Mouse (Mus musculus) embryonic fibroblast, embryonic 13.5 days (primary cell): Measurements from ENCODE around the gene Tmem108. TPM values are rescaled to one million over a fixed set of nuclear protein-coding genes. Genes with fewer than 3 reads are reported as not detected.
A peak's percentile ranks its signal among the peaks of the same experiment; 100 is the strongest.

Experiments used
- H3K27ac ChIP-seq: 2 replicates; pipeline ENCODE4 v1.5.1; 2012; ENCODE audit warnings: low read length, control low read depth, inconsistent platforms; ENCODE audit not compliant: insufficient read depth
- H3K4me1 ChIP-seq: 2 replicates; pipeline ENCODE4 v1.6.1; 2011; ENCODE audit warnings: low read length; ENCODE audit not compliant: control insufficient read depth, insufficient read depth
- H3K4me3 ChIP-seq: 2 replicates; pipeline ENCODE4 v1.5.1; 2011; ENCODE audit warnings: mild to moderate bottlenecking, control low read depth, low read length; ENCODE audit not compliant: insufficient read depth
- CTCF ChIP-seq: IDR thresholded peaks from 2 replicates; pipeline ENCODE4 v1.5.1; 2011; ENCODE audit warnings: mild to moderate bottlenecking, control low read depth, low read length, moderate library complexity, borderline replicate concordance; ENCODE audit not compliant: insufficient read depth
- POLR2A ChIP-seq: IDR thresholded peaks from 2 replicates; pipeline ENCODE4 v1.6.1; 2011; ENCODE audit warnings: low read depth, mild to moderate bottlenecking, control low read depth, low read length, moderate library complexity
- polyA plus RNA-seq: library from polyadenylated mRNA; stranded (reverse); fragments of >200 nt; gene quantifications from 2 replicates; pipeline ENCODE4 v1.2.4, GENCODE M21; 2011; ENCODE audit warnings: low read depth; ENCODE audit not compliant: missing spikeins, insufficient read length

Tmem108 gene
- polyA plus RNA-seq, 1 experiment: 2.6 TPM

DNA sequence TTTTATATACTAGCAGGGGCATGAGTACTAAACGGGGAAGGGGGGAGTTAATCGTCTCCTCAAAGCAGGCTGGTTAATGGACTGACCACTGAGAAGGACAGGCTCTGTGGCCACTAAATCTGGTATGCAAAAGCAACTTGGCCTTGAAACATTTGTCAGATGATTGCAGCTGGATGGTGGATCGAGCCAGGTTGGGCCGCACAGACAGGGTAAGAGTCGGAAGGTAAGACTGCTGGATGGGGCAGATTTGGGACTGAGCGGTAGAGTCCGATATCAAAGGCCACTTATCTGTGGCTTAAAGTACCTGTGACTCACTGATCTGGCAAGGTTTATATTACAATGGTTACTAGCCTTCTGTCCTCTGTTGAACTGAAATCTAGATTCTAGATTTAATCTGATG is 115.9 kb downstream of the Tmem108 start:
- TF ChIP-seq POLR2A: no peak
- TF ChIP-seq CTCF: no peak
- no peak overlapping the region for H3K27ac ChIP-seq
- H3K4me3 ChIP-seq: no peak overlapping the region
- H3K4me1 ChIP-seq: no peaks in the 10 kb centered on the region; the same call in 1 of the 2 replicates

DNA sequence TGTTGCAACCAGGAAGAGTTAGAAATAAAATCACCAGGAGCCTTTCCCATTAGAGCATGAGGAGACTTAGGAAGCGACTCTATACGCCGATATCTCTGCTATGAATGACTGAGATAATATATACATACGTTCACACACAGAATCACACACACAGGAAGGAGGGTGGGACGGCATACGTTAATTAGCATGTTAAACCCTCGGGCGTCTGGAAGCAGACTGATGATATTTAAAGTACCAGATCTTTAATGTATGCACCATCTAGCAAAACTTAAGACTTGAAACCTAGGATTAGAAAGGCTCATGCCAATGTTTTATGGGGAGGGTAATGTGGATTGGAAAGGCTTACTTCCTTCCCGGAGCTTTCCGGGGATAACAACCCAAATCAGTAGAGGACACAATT is 119.3 kb downstream of the Tmem108 start:
- TF ChIP-seq POLR2A (no peak), CTCF (no peak)
- no peaks in the 10 kb centered on the region; the same call in 1 of the 2 replicates for H3K4me1 ChIP-seq
- H3K4me3 ChIP-seq: no peak overlapping the region
- no peak overlapping the region for H3K27ac ChIP-seq

DNA sequence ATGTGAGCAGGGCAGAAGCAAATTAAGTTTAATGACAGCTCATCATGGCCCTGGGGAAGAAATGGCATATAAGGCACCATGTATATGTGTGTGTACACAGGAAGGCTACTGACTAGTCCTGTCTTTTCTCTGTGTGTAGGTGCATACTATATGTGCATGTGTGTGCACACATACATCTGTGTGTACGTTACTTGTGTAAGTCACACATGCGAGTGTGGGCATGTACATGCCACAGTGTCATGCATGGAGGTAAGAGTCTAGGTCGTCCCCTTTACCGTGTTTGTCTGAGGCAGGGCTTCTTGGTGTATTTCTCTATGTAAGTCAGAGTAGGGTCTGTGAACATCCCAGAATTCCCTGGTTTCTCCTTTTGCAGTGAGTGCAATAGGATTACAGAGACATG is 120.3 kb downstream of the Tmem108 start:
- no peak overlapping the region for H3K27ac ChIP-seq
- H3K4me3 ChIP-seq: no peak overlapping the region
- no peaks in the 10 kb centered on the region; the same call in 1 of the 2 replicates for H3K4me1 ChIP-seq
- TF ChIP-seq CTCF (no peak), POLR2A (no peak)

DNA sequence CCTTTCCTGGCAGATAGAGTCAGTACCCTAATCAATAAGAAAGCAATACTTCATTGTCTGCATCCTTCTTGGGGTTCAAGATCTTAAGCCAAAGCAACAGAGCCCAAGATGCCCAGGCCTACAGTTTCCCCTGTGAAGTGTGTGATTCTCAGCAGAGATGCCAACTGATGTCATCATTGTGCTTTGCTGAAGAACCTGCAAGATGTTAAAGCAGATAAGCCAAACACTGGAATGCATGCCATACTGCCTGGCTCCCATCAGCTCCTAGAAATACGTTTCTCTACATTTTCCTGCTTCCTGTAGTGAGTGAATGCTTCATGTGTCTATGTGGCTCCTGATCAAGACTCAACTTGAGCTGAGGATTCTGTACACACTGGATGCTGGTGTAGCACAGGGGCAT is 122.2 kb downstream of the Tmem108 start:
- TF ChIP-seq CTCF: no peak
- no peak for TF ChIP-seq POLR2A
- H3K4me1 ChIP-seq: no peaks in the 10 kb centered on the region; the same call in 1 of the 2 replicates
- H3K4me3 ChIP-seq: no peak overlapping the region
- no peak overlapping the region for H3K27ac ChIP-seq

DNA sequence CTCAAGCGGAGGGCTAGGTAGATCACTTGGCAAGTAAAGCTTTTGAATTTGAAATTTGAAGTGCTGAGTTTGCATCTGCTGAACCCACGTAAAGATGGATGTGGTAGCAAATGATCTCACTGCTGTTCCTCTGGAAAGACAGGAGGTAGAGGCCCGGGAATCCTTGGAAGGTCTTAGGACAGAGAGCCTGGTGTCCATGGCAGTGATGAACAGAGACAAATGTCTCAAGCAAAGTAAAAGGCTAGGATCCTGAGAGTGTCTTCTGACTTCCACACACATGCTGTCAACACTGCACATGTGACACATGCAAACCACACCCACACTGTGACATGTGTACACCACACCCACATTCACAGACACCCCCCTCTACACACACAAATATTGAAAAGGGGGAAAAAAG is 124.2 kb downstream of the Tmem108 start:
- no peak for TF ChIP-seq CTCF
- TF ChIP-seq POLR2A: no peak
- Histone ChIP-seq H3K4me3 (no peak overlapping the region), H3K27ac (no peak overlapping the region), H3K4me1 (no peaks in the 10 kb centered on the region; the same call in 1 of the 2 replicates)

DNA sequence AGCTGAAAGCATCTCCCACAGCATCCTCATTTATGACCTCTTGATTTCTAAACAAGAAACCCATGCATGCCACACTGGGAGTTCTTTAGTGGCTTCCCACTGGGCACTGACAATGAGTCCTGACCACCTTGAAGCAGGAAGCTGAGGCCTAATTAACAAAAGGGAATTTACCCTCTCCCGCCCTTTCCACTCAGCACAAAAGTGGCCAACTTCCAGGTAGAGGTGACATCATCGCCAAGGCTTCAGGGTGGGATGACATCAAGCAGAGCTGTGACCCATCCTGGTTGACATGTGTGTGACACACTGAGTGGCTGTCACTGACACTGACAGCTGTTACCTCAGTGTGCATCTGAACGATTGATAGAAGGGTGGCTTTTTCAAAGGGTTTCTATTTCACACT is 124.8 kb downstream of the Tmem108 start:
- TF ChIP-seq CTCF (no peak), POLR2A (no peak)
- Histone ChIP-seq H3K4me3 (no peak overlapping the region), H3K27ac (no peak overlapping the region), H3K4me1 (no peaks in the 10 kb centered on the region; the same call in 1 of the 2 replicates)

DNA sequence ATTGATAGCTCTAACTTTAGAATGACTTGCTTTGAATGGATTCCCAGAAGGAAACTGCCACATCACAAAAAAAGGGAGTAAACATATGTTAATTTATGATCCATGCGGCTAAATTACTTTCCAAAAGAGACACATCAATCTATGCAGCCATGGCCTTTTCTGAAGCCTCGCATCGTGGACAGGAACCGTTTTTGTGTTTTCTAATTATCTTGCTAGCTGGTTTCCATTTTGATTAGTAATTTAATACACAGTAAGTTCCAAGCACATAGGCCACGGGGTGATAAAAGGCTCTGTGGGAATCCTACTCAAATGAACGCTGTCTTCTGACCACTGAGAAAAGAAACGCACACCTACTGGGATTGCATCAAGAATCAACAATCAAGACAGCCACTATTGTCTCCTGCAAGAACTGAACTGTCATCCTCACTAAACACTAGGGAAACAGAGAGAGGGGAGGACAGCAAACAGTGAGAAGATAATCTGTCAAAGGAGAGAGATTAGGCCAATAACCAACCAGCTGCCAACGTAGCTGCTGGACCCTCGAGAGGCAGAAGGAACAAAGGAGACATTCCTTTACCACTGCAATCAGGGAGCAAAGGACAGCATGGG is 132.7 kb downstream of the Tmem108 start:
- no peak for TF ChIP-seq POLR2A
- no peak for TF ChIP-seq CTCF
- no peaks in the 10 kb centered on the region for H3K4me1 ChIP-seq
- no peak overlapping the region for H3K4me3 ChIP-seq
- no peak overlapping the region for H3K27ac ChIP-seq

DNA sequence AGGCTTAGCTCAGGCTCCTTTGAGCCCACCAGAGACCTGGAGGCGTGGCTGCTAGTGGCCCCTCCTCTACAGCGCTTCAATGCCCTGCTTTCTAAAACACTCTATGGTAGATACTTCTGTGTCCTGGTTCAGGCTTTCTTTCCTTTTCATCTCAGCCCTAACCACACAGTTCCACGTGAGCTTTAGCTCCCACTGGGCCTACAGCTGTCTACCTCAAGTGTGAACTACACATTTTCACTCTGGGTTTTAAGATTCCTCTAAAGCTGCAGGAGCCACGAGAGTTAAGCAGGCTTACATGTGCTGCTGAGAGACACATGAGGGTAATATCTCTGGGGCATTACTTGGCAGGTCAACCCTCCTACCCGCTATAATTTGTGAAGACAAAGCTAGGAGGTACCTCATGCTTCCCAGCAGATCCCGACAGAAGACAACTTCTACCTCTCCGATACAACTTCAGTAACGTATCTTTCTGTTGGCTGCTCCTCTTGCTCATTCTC is 134.2 kb downstream of the Tmem108 start:
- H3K4me1 ChIP-seq: no peaks in the 10 kb centered on the region
- H3K4me3 ChIP-seq: no peak overlapping the region
- TF ChIP-seq CTCF: no peak
- TF ChIP-seq POLR2A: no peak
- no peak overlapping the region for H3K27ac ChIP-seq

DNA sequence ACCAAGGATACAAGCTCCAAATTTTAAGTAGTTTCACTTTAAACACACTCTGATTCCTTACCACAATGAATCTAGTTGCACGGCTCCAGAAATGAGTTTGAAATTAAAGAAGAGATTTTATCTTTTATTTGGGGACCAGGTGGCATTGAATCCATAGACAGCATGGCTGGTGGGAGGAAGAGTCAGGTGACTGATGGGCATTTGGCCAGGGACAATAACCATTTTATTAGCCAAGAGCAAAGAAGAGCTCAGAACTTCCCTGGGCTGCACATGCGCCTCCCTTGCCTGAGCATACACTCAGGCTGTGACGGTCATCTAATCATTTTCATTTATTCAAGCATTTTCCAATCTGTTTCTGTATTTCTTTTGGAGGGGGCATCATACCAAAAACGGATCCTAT is 135.5 kb downstream of the Tmem108 start:
- Histone ChIP-seq H3K27ac (no peak overlapping the region), H3K4me3 (no peak overlapping the region), H3K4me1 (no peaks in the 10 kb centered on the region)
- no peak for TF ChIP-seq POLR2A
- no peak for TF ChIP-seq CTCF

DNA sequence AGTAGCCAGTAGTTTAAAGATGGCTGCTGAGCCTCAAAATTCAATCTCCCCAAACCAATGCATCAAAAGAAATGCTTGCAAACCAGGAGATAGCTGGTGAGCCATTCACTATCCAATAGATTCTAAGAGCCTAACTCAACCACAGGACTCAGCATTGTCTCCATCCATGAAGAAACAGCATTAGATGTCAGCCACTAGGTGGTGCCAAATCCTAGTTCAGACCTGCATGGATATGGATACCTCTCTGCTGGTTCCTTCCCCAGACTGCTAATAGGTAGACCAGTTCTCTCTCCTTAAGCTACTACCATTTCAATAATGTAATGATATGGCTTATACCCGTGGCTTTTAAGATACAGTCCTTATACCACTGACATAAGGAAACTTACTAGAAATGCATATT is 137.0 kb downstream of the Tmem108 start:
- TF ChIP-seq CTCF (peak; percentile 52; the same call in 1 of the 2 replicates), POLR2A (no peak)
- H3K4me1 ChIP-seq: no peaks in the 10 kb centered on the region
- no peak overlapping the region for H3K27ac ChIP-seq

More for the DNA sequence above, 137.0 kb downstream of the Tmem108 start:
- H3K4me3 ChIP-seq: no peak overlapping the region
